Mouse (Mus musculus) hindbrain, embryonic 16.5 days (tissue): Measurements from ENCODE around the gene Tmem211. TPM values are rescaled to one million over a fixed set of nuclear protein-coding genes. Genes with fewer than 3 reads are reported as not detected.

Experiments
- ATAC-seq: fragments of 200-750 bp; cut with Nextera tagmentation; 2 replicates; pipeline ENCODE4 v1.8.0; 2017; ENCODE audit warnings: moderate TSS enrichment, moderate library complexity
- H3K27ac ChIP-seq: fragments of 300-500 bp; sonication (generic); 2 replicates; pipeline ENCODE4 v1.5.1; 2014; ENCODE audit warnings: low read depth, mild to moderate bottlenecking, control low read depth, low read length, moderate library complexity
- H3K27me3 ChIP-seq: fragments of 300-500 bp; sonication (generic); replicated peaks from 2 replicates; pipeline ENCODE4 v1.6.1; 2014; ENCODE audit warnings: low read length; ENCODE audit not compliant: control insufficient read depth, insufficient read depth
- H3K36me3 ChIP-seq: fragments of 300-500 bp; sonication (generic); 2 replicates; pipeline ENCODE4 v1.6.1; 2014; ENCODE audit warnings: mild to moderate bottlenecking, low read length, moderate library complexity, mixed read lengths; ENCODE audit not compliant: control insufficient read depth, insufficient read depth
- H3K4me1 ChIP-seq: fragments of 300-500 bp; sonication (generic); 2 replicates; pipeline ENCODE4 v1.6.1; 2014; ENCODE audit warnings: low read depth, low read length; ENCODE audit not compliant: control insufficient read depth, insufficient read depth
- H3K4me2 ChIP-seq: fragments of 300-500 bp; sonication (generic); 2 replicates; pipeline ENCODE4 v1.6.1; 2014; ENCODE audit warnings: mild to moderate bottlenecking, low read length, control low read depth, moderate library complexity
- H3K4me3 ChIP-seq: fragments of 300-500 bp; sonication (generic); 2 replicates; pipeline ENCODE4 v1.5.1; 2014; ENCODE audit warnings: mild to moderate bottlenecking, low read length, control low read depth, moderate library complexity
- H3K9ac ChIP-seq: fragments of 300-500 bp; sonication (generic); 2 replicates; pipeline ENCODE4 v1.6.1; 2014; ENCODE audit warnings: low read depth, mild to moderate bottlenecking, control low read depth, low read length, moderate library complexity
- H3K9me3 ChIP-seq: fragments of 300-500 bp; sonication (generic); 2 replicates; pipeline ENCODE4 v1.6.1; 2014; ENCODE audit warnings: mild to moderate bottlenecking, low read length, moderate library complexity; ENCODE audit not compliant: control insufficient read depth
- WGBS: fragments of 180-500 bp; shearing (Covaris S2); extraction: QIAGEN DNeasy Blood & Tissue Kit; methylation state at CpG from one replicate; pipeline ENCODE4 v1.1.7; 2014; 5-methylcytosine and 5-hydroxymethylcytosine counted together
- polyA plus RNA-seq: library from polyadenylated mRNA; unstranded; fragments of >200 nt; fragmentation: Nextera tagmentation; extraction: Ambion mirVana; gene quantifications from 2 replicates; pipeline ENCODE4 v1.2.1, GENCODE M21; 2015

Gene Tmem211
- not detected in 2 replicates for polyA plus RNA-seq

DNA sequence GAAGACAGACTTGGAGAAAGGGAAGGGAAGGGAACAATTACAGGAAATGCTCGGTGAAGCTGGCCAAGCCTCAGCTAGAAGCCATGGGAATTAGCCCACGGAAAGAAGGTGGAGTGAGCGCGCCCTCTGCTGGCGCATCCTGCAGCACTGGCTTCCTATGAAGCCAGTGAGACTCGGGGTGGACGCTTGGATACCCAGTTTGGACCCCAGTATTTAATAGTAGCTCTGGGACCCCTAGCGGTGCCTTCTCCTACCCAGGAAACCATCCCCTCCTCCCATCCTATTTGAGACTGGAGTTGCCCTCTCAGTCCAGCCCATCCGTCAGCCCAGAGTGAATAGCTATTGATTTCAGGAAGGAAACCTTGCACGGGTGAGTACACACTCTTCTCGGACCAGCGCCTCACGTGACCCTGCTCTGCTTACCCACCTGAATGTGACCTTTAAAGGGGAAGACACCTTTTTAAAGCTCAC, at the start of gene Tmem211:
Gene Tmem211, plus strand, starts transcription at position 278 of the 471 bp plus-strand sequence.
- Histone ChIP-seq H3K36me3 (no peaks in the 10 kb centered on the region), H3K4me1 (peaks cover 5% of the 10 kb centered on the region), H3K9ac (peak within 1 kb of the TSS; percentile 48), H3K4me3 (peak within 1 kb of the TSS; percentile 12), H3K27ac (no peak within 1 kb of the TSS), H3K4me2 (peak within 1 kb of the TSS; percentile 47), H3K27me3 (no peaks in the 10 kb centered on the region), H3K9me3 (no peaks in the 10 kb centered on the region)
- WGBS: 1% methylated on average over 13 of the region's 13 CpGs
- peak; percentile 89 for ATAC-seq

DNA sequence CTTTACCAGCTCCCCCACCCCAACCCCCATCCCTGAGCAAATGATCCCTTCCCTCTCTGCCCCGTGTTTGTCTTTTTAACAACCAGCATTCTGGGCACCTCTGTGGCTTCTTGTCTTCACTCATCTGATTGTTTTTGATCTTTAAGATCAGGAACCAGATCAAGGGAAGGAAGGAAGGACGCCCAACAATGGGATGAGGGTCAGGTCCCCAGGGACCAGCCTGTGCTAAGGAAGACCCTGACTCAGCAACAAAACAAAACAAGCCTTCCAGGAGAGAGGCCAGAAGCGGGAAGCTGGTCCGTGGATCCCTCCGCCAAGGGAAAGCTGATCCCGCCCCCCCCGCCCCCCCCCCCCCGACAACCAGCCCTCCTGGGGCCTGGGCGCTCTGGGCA, 47.3 kb upstream of the Tmem211 start:
- Histone ChIP-seq H3K9ac (peak overlapping the region; percentile 47), H3K4me2 (peak overlapping the region; percentile 62), H3K4me1 (peaks cover 11% of the 10 kb centered on the region), H3K36me3 (peaks cover 3% of the 10 kb centered on the region; the same call in 1 of the 2 replicates), H3K4me3 (peak overlapping the region; percentile 32), H3K27ac (peak overlapping the region; percentile 77), H3K27me3 (no peaks in the 10 kb centered on the region), H3K9me3 (no peaks in the 10 kb centered on the region)
- WGBS: 8% methylated on average over 5 of the region's 9 CpGs
- ATAC-seq: peak; percentile 13

DNA sequence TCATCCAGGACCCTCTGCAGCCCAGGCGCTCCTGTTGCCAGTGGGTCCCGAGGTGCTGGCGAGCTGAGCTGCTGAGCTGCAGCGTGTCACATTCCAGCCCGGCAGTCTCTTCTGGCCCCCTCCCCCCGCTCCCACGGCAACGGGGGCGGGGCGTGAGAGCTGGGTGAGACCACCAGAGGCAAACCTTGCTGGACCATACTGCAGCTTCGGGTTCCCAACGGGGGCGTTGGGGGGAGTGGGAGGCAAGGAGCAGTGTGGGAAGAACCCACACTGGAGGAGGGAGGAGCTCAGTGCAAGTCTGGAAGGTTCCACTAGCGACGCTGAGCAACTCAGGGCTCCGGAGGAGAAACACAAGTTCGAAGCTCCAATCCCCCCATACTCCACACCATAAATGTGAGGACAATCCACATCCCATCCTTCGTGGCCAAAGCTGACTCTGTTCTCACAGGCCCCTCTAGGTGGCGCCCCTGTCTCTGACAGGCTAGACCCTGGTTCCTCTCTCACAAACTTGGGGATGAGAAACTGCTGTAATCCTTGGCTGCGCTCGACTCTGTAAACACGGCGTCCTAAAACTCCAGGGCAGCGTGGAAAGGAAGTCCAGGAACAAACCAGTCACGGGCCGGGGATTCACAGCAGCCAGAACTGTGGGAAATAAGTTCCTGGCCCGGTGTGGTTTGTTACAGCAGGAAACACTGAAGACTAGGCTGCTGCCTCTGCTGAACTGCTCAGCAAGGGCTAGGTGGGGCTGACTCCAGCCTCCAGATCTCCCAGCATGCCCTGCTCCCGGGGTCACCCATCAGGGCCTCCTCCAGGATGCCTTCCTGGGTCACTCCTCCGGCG, 46.6 kb upstream of the Tmem211 start:
- peak overlapping the region; percentile 32 for H3K4me3 ChIP-seq
- H3K4me1 ChIP-seq: peaks cover 11% of the 10 kb centered on the region
- no peaks in the 10 kb centered on the region for H3K9me3 ChIP-seq
- WGBS: 4% methylated on average over 25 of the region's 30 CpGs
- ATAC-seq: peak; percentile 88
- H3K27ac ChIP-seq: peak overlapping the region; percentile 77
- no peaks in the 10 kb centered on the region for H3K27me3 ChIP-seq
- H3K4me2 ChIP-seq: peak overlapping the region; percentile 62
- peaks cover 4% of the 10 kb centered on the region; the same call in 1 of the 2 replicates for H3K36me3 ChIP-seq
- peak overlapping the region; percentile 47 for H3K9ac ChIP-seq

DNA sequence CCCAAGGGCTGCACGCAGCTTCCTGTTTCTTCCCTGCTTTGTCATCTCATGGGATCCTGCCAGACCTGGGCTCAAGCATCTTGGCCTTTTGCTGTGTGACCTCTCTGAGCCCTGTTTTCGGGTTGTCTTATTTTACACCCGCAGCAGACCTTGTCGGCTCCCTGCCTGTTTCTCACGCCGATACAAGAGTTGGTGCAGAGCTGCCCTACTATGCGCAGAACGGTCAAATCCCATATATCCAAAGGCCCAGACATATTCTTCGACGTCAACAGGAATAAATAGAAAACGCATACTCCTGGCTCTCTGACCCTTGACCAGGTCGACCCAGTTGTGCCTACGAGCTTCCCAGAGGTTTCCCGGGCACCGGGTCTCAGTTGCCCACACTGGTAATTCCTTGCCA, 46.0 kb upstream of the Tmem211 start:
- WGBS: 80% methylated on average over 15 of the region's 15 CpGs
- Histone ChIP-seq H3K36me3 (peaks cover 4% of the 10 kb centered on the region; the same call in 1 of the 2 replicates), H3K4me3 (no peak overlapping the region), H3K27me3 (no peaks in the 10 kb centered on the region), H3K9ac (no peak overlapping the region; the same call in 1 of the 2 replicates), H3K9me3 (no peaks in the 10 kb centered on the region), H3K4me2 (peak overlapping the region; percentile 62), H3K27ac (peak overlapping the region; percentile 77), H3K4me1 (peaks cover 11% of the 10 kb centered on the region)
- no peak for ATAC-seq

DNA sequence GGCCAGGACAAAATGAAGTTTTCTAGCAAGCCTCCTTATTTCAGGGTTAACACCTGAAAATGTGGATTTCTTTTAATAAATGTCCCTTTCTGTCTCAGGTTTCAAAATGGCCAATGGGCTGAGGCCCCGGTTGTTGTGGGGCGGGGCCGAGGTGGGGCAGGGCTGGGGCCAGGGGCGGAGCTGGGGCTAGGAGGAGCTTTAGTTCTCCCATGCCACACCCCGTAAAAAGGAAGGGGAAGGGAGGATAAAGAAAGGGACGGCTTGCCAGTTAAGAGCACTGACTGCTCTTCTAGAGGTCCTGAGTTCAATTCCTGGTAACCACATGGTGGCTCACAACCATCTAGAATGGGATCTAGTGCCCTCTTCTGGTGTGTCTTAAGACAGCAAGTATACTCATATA, 45.3 kb upstream of the Tmem211 start:
- H3K27ac ChIP-seq: no peak overlapping the region
- no peak overlapping the region for H3K4me3 ChIP-seq
- no peak for ATAC-seq
- WGBS: 39% methylated on average over 6 of the region's 6 CpGs
- H3K36me3 ChIP-seq: peaks cover 4% of the 10 kb centered on the region; the same call in 1 of the 2 replicates
- peaks cover 11% of the 10 kb centered on the region for H3K4me1 ChIP-seq
- H3K4me2 ChIP-seq: no peak overlapping the region
- H3K9me3 ChIP-seq: no peaks in the 10 kb centered on the region
- H3K9ac ChIP-seq: no peak overlapping the region
- H3K27me3 ChIP-seq: no peaks in the 10 kb centered on the region

DNA sequence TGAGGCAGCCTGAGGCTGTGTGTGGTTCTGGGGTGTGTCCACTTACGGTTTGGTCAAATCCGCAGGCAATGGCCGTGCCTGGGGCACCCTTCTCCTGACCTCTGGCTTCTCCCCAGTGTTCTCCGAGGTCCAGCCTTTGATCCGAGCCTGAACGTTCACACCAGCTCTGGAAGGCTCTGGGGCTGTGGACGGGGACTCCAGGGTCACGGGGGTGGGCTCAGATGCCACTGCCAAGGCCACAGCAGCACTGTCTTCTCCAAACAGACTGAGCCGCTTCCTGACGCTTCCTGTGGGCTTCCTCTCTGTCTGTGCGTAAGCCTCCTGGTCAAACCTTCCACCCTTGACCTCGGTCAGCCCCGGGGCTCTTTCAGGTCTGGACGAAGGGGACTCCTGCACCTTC, 36.2 kb upstream of the Tmem211 start:
- ATAC-seq: no peak
- H3K27ac ChIP-seq: no peak overlapping the region
- H3K4me1 ChIP-seq: peaks cover 6% of the 10 kb centered on the region
- H3K4me3 ChIP-seq: no peak overlapping the region
- H3K9ac ChIP-seq: no peak overlapping the region
- WGBS: 89% methylated on average over 14 of the region's 14 CpGs
- H3K27me3 ChIP-seq: no peaks in the 10 kb centered on the region
- H3K4me2 ChIP-seq: no peak overlapping the region
- no peaks in the 10 kb centered on the region for H3K36me3 ChIP-seq
- no peaks in the 10 kb centered on the region for H3K9me3 ChIP-seq

DNA sequence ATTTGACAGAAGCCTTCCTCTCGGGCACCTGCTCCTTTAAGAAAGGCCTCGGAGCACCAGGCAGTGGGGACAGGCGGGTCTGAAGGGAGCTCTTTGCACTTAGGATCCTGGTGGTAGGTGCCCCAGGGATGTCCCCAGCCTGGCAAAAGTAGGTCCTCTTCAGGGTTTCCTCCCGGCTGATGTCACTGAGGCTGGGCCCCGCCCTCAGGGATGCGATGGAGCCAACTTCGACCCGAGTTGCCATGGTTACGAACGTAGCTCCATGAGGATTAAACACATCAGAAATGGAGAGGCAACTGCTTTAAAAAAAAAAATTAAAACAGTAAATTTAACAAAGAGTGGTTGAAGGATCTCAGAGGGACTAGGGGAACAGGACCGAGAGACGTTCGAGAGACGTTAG, 34.8 kb upstream of the Tmem211 start:
- no peak overlapping the region for H3K9ac ChIP-seq
- no peaks in the 10 kb centered on the region for H3K36me3 ChIP-seq
- no peak overlapping the region for H3K4me3 ChIP-seq
- H3K27ac ChIP-seq: no peak overlapping the region
- no peak for ATAC-seq
- H3K27me3 ChIP-seq: no peaks in the 10 kb centered on the region
- no peak overlapping the region for H3K4me2 ChIP-seq
- H3K9me3 ChIP-seq: no peaks in the 10 kb centered on the region
- WGBS: 65% methylated on average over 14 of the region's 14 CpGs
- peaks cover 6% of the 10 kb centered on the region for H3K4me1 ChIP-seq

DNA sequence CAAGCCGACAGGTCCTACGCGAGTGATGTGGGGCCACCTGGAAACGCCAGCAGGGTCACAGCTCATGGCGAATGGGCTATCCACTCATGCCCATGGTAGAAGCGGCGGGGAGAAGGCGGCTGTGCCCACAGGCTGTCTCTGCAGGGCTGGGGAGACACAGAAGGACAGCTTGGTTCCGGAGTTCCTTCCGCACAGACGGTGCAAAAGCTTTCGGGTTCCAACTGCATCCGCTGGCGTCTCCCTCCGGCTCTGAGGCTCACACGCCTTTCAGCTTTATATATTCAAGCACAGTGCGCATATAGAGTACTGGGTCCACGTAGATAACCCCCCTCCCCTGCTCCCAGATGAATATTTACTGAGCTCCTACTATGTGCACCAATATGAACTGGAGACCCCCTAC, 32.9 kb upstream of the Tmem211 start:
- 92% methylated on average over 18 of the region's 18 CpGs for WGBS
- ATAC-seq: no peak

DNA sequence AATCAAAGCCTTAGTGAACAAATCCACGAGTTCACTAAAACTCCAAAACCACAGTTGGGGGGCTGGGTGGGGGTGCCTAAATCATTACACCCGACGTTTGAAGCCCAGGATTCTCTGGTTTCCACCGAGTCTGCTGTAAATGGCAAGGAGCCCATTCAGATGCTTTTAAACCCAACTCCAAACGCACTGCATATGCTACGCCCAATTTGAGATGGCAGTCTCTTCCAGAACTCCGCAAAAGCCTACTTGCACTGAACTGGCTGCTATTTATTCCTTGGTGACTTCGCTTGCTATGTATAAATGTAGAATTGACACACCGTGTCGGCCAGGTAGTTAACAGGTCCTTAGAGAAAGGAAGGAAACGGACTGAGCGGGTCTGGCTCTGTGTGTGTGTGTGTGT, 31.3 kb upstream of the Tmem211 start:
- ATAC-seq: no peak
- no peaks in the 10 kb centered on the region for H3K36me3 ChIP-seq
- WGBS: 75% methylated on average over 12 of the region's 12 CpGs
- H3K4me2 ChIP-seq: no peak overlapping the region
- no peaks in the 10 kb centered on the region for H3K9me3 ChIP-seq
- no peak overlapping the region for H3K9ac ChIP-seq
- H3K27ac ChIP-seq: no peak overlapping the region
- no peaks in the 10 kb centered on the region for H3K27me3 ChIP-seq
- H3K4me1 ChIP-seq: peaks cover 6% of the 10 kb centered on the region
- H3K4me3 ChIP-seq: no peak overlapping the region

More for the DNA sequence above, 32.9 kb upstream of the Tmem211 start:
- Histone ChIP-seq H3K4me2 (no peak overlapping the region), H3K36me3 (no peaks in the 10 kb centered on the region), H3K27me3 (no peaks in the 10 kb centered on the region), H3K4me1 (peaks cover 6% of the 10 kb centered on the region), H3K9me3 (no peaks in the 10 kb centered on the region), H3K27ac (no peak overlapping the region), H3K4me3 (no peak overlapping the region), H3K9ac (no peak overlapping the region)
